Mouse (Mus musculus): Measurements from ENCODE around the gene Pglyrp2. TPM values are rescaled to one million over a fixed set of nuclear protein-coding genes. Genes with fewer than 3 reads are reported as not detected.

Gene Pglyrp2
- polyA plus RNA-seq, 1 experiment from 2014 or later = not detected

DNA sequence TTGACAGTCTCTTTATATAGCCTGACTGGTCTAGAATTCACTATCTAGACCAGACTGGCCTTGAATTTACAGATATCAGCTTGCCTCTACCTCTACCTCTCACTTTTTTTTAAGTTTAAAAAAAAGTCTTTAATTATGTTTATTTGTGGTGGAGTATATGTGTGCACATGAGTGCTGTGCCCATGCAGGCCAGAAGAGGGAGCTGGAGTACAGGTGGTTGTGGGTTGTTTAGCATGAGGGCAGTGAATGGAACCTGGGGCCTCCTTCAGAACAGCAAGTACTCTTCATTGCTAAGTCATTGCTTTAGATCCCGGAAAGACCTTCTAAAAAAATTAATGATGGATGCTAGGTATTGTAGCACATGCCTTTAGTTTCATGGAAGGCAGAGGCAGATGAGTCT, 25.1 kb upstream of the Pglyrp2 start:
- no peak for DNase-seq (ENCODE audit: low spot score)

DNA sequence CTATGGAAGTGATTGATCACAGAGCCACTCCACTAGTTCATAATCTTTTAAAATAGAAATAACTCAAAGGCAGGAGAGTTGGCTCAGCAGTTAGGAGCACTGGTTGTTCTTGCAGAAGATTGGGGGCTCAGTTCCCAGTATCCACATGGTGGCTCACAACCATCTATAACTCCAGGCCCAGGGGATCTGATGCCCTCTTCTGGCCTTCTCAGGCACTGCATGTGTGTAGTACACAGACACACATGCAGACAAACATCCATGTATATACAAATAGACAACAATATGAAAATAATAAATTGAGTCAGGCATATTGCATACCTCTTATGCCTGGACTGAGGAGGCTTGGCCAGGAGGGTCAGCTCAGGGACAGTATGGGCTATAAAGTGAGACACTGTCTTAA, 23.2 kb upstream of the Pglyrp2 start:
- no peak overlapping the region for H3K9ac ChIP-seq (ENCODE audit: low read length)
- no peaks in the 10 kb centered on the region for H3K4me1 ChIP-seq (ENCODE audit: control insufficient read depth, insufficient read depth, low read length)
- H3K4me3 ChIP-seq (ENCODE audit: low read depth, low read length) = no peak overlapping the region
- DNase-seq (ENCODE audit: low spot score) (no peak), ATAC-seq (ENCODE audit: insufficient number of reproducible peaks, low FRiP score, low TSS enrichment, low read depth) (no peak)
- H3K27me3 ChIP-seq (ENCODE audit: control insufficient read depth, insufficient read depth, low read length) = no peaks in the 10 kb centered on the region
- H3K27ac ChIP-seq (replicated peaks; ENCODE audit: low read depth, low read length) = no peak overlapping the region
- no peak overlapping the region for H3K4me2 ChIP-seq (ENCODE audit: low read depth, severe bottlenecking)
- no peaks in the 10 kb centered on the region for H3K36me3 ChIP-seq (ENCODE audit: control insufficient read depth, insufficient read depth, low read length)
- no peaks in the 10 kb centered on the region for H3K9me3 ChIP-seq (ENCODE audit: control insufficient read depth, low read length)

More for the DNA sequence above, 25.1 kb upstream of the Pglyrp2 start:
- Histone ChIP-seq H3K27ac (replicated peaks; ENCODE audit: low read depth, low read length) (no peak overlapping the region), H3K36me3 (ENCODE audit: control insufficient read depth, insufficient read depth, low read length) (no peaks in the 10 kb centered on the region), H3K27me3 (ENCODE audit: control insufficient read depth, insufficient read depth, low read length) (peaks cover 3% of the 10 kb centered on the region; the same call in 1 of the 2 replicates), H3K4me2 (ENCODE audit: low read depth, severe bottlenecking) (no peak overlapping the region), H3K9me3 (ENCODE audit: control insufficient read depth, low read length) (no peaks in the 10 kb centered on the region), H3K9ac (ENCODE audit: low read length) (no peak overlapping the region), H3K4me3 (ENCODE audit: low read depth, low read length) (no peak overlapping the region), H3K4me1 (ENCODE audit: control insufficient read depth, insufficient read depth, low read length) (no peaks in the 10 kb centered on the region)
- WGBS = 84% methylated on average over 1 of the region's 1 CpGs
- ATAC-seq (ENCODE audit: insufficient number of reproducible peaks, low FRiP score, low TSS enrichment, low read depth) = no peak

DNA sequence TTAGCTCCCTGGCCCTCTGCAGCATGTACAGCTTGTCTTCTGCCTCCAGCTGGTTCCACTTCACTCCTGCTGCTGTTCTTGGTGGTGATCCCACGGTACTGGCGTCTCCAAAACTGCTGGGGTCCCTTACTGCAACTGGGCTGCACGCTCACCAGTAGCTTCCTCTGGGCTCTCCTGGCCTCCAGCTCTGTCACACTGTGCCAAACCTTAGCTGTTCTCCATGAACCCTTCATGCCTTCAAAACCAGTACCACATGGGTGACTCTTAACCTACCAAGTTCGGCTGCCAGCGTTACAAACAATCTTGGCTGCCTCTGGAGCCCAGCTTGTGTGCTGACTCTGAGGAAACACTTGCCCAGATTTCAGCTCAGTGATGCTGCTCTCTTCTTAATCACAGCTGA, 21.0 kb upstream of the Pglyrp2 start:
- ATAC-seq (ENCODE audit: insufficient number of reproducible peaks, low FRiP score, low TSS enrichment, low read depth) (no peak), DNase-seq (ENCODE audit: low spot score) (no peak)
- Histone ChIP-seq H3K4me1 (ENCODE audit: control insufficient read depth, insufficient read depth, low read length) (no peaks in the 10 kb centered on the region), H3K9me3 (ENCODE audit: control insufficient read depth, low read length) (no peaks in the 10 kb centered on the region), H3K27ac (replicated peaks; ENCODE audit: low read depth, low read length) (no peak overlapping the region), H3K27me3 (ENCODE audit: control insufficient read depth, insufficient read depth, low read length) (no peaks in the 10 kb centered on the region), H3K4me2 (ENCODE audit: low read depth, severe bottlenecking) (no peak overlapping the region), H3K4me3 (ENCODE audit: low read depth, low read length) (no peak overlapping the region), H3K36me3 (ENCODE audit: control insufficient read depth, insufficient read depth, low read length) (no peaks in the 10 kb centered on the region), H3K9ac (ENCODE audit: low read length) (no peak overlapping the region)
- WGBS = 79% methylated on average over 5 of the region's 5 CpGs

DNA sequence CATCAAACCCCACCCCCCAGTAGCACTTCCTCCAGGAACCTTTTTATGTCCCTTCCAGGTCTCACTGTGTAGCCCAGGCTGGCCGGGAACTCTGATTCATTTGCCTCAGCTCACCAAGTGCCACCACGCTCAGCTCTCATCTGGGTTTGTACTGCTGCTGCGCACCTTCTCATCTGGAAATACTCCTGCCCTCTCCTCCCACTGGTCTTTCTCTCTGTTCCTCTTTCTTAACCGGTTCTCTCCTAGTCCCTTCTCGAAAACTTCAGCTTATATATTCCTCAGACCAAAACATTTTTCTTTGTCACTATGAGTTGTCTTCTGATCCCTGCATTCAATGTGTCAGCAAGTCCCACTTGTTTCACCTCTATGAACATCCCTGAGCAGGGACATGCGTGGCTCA, 19.3 kb upstream of the Pglyrp2 start:
- H3K9me3 ChIP-seq (ENCODE audit: control insufficient read depth, low read length) = no peaks in the 10 kb centered on the region
- no peak for DNase-seq (ENCODE audit: low spot score)
- no peaks in the 10 kb centered on the region for H3K36me3 ChIP-seq (ENCODE audit: control insufficient read depth, insufficient read depth, low read length)
- no peaks in the 10 kb centered on the region for H3K27me3 ChIP-seq (ENCODE audit: control insufficient read depth, insufficient read depth, low read length)
- H3K4me1 ChIP-seq (ENCODE audit: control insufficient read depth, insufficient read depth, low read length) = no peaks in the 10 kb centered on the region
- ATAC-seq (ENCODE audit: insufficient number of reproducible peaks, low FRiP score, low TSS enrichment, low read depth) = no peak
- 73% methylated on average over 6 of the region's 6 CpGs for WGBS
- no peak overlapping the region for H3K9ac ChIP-seq (ENCODE audit: low read length)
- no peak overlapping the region for H3K27ac ChIP-seq (replicated peaks; ENCODE audit: low read depth, low read length)
- no peak overlapping the region for H3K4me3 ChIP-seq (ENCODE audit: low read depth, low read length)
- H3K4me2 ChIP-seq (ENCODE audit: low read depth, severe bottlenecking) = no peak overlapping the region

DNA sequence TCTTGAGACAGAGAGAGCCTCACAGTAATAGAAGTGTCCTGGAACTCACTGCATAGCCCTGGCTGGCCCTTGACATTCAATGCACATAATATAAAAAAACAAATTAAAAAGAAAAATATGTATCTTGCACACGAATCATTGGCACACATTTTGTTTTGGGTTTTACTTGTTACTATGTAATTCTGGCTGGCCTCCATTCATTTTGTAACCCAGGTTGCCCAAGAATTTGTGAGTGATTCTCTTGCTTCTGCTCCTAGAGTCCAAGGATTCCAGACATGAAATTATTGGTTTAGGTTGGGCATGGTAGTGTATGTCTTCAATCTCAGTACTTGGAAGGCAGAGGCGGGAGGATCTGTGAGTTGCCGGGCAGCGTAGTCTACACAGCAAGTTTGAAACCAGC, 13.1 kb upstream of the Pglyrp2 start:
- Histone ChIP-seq H3K4me3 (ENCODE audit: low read depth, low read length) (no peak overlapping the region), H3K4me1 (ENCODE audit: control insufficient read depth, insufficient read depth, low read length) (no peaks in the 10 kb centered on the region), H3K27me3 (ENCODE audit: control insufficient read depth, insufficient read depth, low read length) (no peaks in the 10 kb centered on the region), H3K4me2 (ENCODE audit: low read depth, severe bottlenecking) (no peak overlapping the region), H3K9me3 (ENCODE audit: control insufficient read depth, low read length) (no peaks in the 10 kb centered on the region), H3K27ac (replicated peaks; ENCODE audit: low read depth, low read length) (no peak overlapping the region), H3K36me3 (ENCODE audit: control insufficient read depth, insufficient read depth, low read length) (no peaks in the 10 kb centered on the region), H3K9ac (ENCODE audit: low read length) (no peak overlapping the region)
- WGBS = 95% methylated on average over 4 of the region's 4 CpGs
- ATAC-seq (ENCODE audit: insufficient number of reproducible peaks, low FRiP score, low TSS enrichment, low read depth) (no peak), DNase-seq (ENCODE audit: low spot score) (no peak)

DNA sequence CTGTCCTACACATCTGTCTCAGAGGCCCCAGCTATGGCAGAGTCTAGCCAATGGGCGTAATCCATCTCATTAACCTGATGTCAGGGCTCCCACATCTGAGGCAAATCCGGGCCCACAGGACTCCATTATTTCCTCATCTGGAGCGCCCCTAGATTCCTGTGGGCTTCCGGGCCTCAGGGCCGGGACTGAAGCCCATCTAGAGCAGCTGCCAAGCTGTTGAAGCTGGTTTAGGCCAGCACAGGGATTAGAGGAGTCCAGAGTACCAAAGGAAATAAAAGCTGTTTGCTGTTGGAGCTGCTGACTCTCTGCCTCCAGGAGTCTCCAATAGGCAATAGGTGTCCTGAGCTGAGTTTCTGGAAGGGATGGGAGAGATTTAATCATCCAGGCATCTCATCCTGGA, 11.2 kb upstream of the Pglyrp2 start:
- H3K4me3 ChIP-seq (ENCODE audit: low read depth, low read length) = no peak overlapping the region
- H3K4me1 ChIP-seq (ENCODE audit: control insufficient read depth, insufficient read depth, low read length) = no peaks in the 10 kb centered on the region
- no peak overlapping the region for H3K27ac ChIP-seq (replicated peaks; ENCODE audit: low read depth, low read length)
- H3K4me2 ChIP-seq (ENCODE audit: low read depth, severe bottlenecking) = no peak overlapping the region
- DNase-seq (ENCODE audit: low spot score) (no peak), ATAC-seq (ENCODE audit: insufficient number of reproducible peaks, low FRiP score, low TSS enrichment, low read depth) (no peak)
- 67% methylated on average over 5 of the region's 5 CpGs for WGBS
- H3K9me3 ChIP-seq (ENCODE audit: control insufficient read depth, low read length) = no peaks in the 10 kb centered on the region
- no peaks in the 10 kb centered on the region for H3K36me3 ChIP-seq (ENCODE audit: control insufficient read depth, insufficient read depth, low read length)
- no peak overlapping the region for H3K9ac ChIP-seq (ENCODE audit: low read length)
- no peaks in the 10 kb centered on the region for H3K27me3 ChIP-seq (ENCODE audit: control insufficient read depth, insufficient read depth, low read length)

DNA sequence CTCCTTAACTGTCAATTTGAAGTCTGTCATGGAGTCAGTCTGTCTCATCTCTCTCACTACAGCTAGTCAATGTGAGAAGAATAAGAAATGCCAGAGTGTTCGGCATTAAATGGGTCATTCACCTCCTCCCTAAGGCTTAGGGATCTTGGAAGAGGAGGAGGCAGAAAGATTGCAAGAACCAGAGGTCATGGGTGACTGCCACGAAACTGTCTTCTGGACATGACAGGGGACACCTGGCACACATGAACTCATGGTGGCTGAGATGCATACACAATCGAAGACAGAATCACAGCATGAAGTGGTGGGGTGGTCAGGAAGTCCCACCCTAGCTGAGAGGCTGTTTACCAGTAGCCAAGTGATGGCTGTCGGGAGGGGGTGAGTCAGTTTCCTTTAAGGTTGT, 10.4 kb upstream of the Pglyrp2 start:
- H3K27me3 ChIP-seq (ENCODE audit: control insufficient read depth, insufficient read depth, low read length) = no peaks in the 10 kb centered on the region
- ATAC-seq (ENCODE audit: insufficient number of reproducible peaks, low FRiP score, low TSS enrichment, low read depth) = no peak
- no peaks in the 10 kb centered on the region for H3K4me1 ChIP-seq (ENCODE audit: control insufficient read depth, insufficient read depth, low read length)
- WGBS = 71% methylated on average over 4 of the region's 4 CpGs
- no peak overlapping the region for H3K9ac ChIP-seq (ENCODE audit: low read length)
- no peak for DNase-seq (ENCODE audit: low spot score)
- H3K27ac ChIP-seq (replicated peaks; ENCODE audit: low read depth, low read length) = no peak overlapping the region
- no peaks in the 10 kb centered on the region for H3K36me3 ChIP-seq (ENCODE audit: control insufficient read depth, insufficient read depth, low read length)
- no peak overlapping the region for H3K4me3 ChIP-seq (ENCODE audit: low read depth, low read length)
- H3K4me2 ChIP-seq (ENCODE audit: low read depth, severe bottlenecking) = no peak overlapping the region
- H3K9me3 ChIP-seq (ENCODE audit: control insufficient read depth, low read length) = no peaks in the 10 kb centered on the region

DNA sequence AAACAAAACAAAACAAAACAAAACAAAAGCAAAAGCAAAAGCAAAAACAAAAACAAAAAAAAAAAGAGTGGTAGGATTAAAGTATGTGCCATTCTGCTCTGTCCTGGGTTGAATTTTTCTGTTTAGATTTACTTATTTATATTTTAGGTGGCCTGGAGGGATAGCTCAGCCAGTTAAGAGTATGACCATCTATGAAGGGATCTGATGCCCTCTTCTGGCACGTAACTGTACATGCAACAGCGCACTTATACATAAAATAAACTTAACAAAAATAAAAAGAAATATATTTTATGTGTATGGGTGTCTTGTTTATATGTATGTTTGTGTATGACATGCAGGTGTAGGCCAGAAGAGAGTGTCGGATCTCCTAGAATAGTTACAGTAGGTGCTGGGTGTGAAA, 8.0 kb upstream of the Pglyrp2 start:
- Histone ChIP-seq H3K27me3 (ENCODE audit: control insufficient read depth, insufficient read depth, low read length) (no peaks in the 10 kb centered on the region), H3K4me2 (ENCODE audit: low read depth, severe bottlenecking) (no peak overlapping the region), H3K36me3 (ENCODE audit: control insufficient read depth, insufficient read depth, low read length) (no peaks in the 10 kb centered on the region), H3K9me3 (ENCODE audit: control insufficient read depth, low read length) (no peaks in the 10 kb centered on the region), H3K4me1 (ENCODE audit: control insufficient read depth, insufficient read depth, low read length) (no peaks in the 10 kb centered on the region), H3K4me3 (ENCODE audit: low read depth, low read length) (no peak overlapping the region), H3K27ac (replicated peaks; ENCODE audit: low read depth, low read length) (no peak overlapping the region), H3K9ac (ENCODE audit: low read length) (no peak overlapping the region)
- DNase-seq (ENCODE audit: low spot score) = no peak
- WGBS = 61% methylated on average over 3 of the region's 3 CpGs
- ATAC-seq (ENCODE audit: insufficient number of reproducible peaks, low FRiP score, low TSS enrichment, low read depth) = no peak

DNA sequence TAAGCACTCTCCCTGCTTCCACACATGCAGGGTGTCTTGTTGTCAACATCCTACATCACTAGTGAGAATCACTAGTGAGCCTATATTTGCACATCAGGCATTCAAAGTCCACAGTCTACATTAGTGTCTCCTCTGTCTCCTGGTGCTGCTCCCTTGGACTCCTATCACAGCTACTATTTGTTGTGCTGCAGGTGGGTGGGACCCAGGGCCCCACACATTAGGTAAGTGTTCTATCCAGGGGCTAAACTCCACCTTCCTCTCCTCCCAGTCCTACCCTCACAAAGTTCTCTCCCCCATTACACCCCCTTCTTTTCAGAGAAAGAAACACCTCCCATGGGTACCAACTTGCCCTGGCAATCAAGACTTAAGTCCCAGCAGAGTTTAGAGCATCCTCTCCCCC, 2.6 kb upstream of the Pglyrp2 start:
- Histone ChIP-seq H3K9ac (ENCODE audit: low read length) (no peak overlapping the region), H3K27me3 (ENCODE audit: control insufficient read depth, insufficient read depth, low read length) (no peaks in the 10 kb centered on the region), H3K36me3 (ENCODE audit: control insufficient read depth, insufficient read depth, low read length) (no peaks in the 10 kb centered on the region), H3K27ac (replicated peaks; ENCODE audit: low read depth, low read length) (no peak overlapping the region), H3K4me3 (ENCODE audit: low read depth, low read length) (no peak overlapping the region), H3K9me3 (ENCODE audit: control insufficient read depth, low read length) (no peaks in the 10 kb centered on the region), H3K4me2 (ENCODE audit: low read depth, severe bottlenecking) (no peak overlapping the region), H3K4me1 (ENCODE audit: control insufficient read depth, insufficient read depth, low read length) (no peaks in the 10 kb centered on the region)
- DNase-seq (ENCODE audit: low spot score) = no peak
- ATAC-seq (ENCODE audit: insufficient number of reproducible peaks, low FRiP score, low TSS enrichment, low read depth) = no peak
